Mouse (Mus musculus) liver, adult 2 months (tissue): ENCODE measurements around the gene Cd200r3.

Experiments
- CTCF ChIP-seq: fragments of 200-500 bp; IDR thresholded peaks from 2 replicates; pipeline ENCODE4 v1.5.1; 2011; ENCODE audit warnings: low read depth, low read length, control low read depth
- POLR2A ChIP-seq: fragments of 200-500 bp; IDR thresholded peaks from 2 replicates; pipeline ENCODE4 v1.6.1; 2011; ENCODE audit warnings: low read length, control low read depth; ENCODE audit not compliant: insufficient read depth; ENCODE audit errors: extremely low read depth

GRCm38 (mm10) chr16:44979355-44979896 lies 35.9 kb downstream of the Cd200r3 start:
- TF ChIP-seq CTCF (no peak), POLR2A (no peak)
